Mouse (Mus musculus): ENCODE measurements at regions not wholly inside any gene's neighbourhood (a gene's known extent, or its start where the extent isn't known, plus 50 kb on each side); places are given as distances from the start of the nearest gene placed in this dataset.

GRCm38 (mm10) chr9:74021339-74021738 lies 52.6 kb upstream of the Unc13c start:
- no peak for DNase-seq (ENCODE audit: low read depth, low spot score)

DNA sequence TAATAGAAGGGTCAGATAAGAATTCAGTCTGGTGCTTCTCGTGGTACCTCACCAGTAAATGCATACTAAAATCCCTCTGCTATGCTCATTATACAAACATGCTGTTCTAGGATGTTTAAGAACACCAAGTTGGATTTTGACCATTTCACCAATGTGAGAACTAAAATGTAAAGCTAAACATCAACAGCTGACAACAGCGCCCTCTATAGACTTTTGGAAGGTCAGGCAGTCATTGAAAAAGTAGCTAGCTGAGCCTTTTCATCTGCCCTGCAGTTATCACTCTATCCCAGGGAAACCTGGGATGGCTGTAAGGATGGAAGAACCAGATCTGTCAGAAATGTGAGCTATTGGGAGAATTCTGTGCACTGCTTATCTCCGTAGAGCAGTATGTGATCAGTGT lies 55.2 kb upstream of the Unc13c start:
- DNase-seq (ENCODE audit: low read depth, low spot score) = no peak

GRCm38 (mm10) chr9:74026131-74026530 lies 57.4 kb upstream of the Unc13c start:
- no peak for DNase-seq (ENCODE audit: low read depth, low spot score)

DNA sequence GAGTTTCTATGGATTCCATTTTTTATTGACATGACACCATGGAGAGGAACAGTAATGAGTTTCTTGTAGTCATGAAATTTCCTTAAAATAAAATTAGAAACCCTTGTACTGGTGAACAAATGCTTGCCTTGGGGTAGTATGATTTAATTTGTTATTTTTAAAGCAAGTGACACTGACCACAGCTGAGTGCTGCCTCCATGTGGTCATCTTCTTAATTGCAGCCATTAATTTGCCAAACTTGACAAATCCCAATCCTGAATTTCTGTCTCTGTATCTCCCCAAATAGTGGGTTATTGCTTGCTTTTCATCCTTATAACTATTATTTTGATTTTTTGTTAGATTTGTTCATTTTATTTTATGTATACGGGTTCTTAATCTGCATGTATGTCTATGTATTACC lies 59.7 kb upstream of the Unc13c start:
- DNase-seq (ENCODE audit: low read depth, low spot score) = no peak

- peak; percentile 3 for DNase-seq (ENCODE audit: low read depth, low spot score)
Measured at GRCm38 (mm10) chr9:74045936-74046335, 64.2 kb upstream of the Wdr72 start.

- no peak for DNase-seq (ENCODE audit: low read depth, low spot score)
Measured at GRCm38 (mm10) chr9:74049776-74050175, 60.4 kb upstream of the Wdr72 start.

DNA sequence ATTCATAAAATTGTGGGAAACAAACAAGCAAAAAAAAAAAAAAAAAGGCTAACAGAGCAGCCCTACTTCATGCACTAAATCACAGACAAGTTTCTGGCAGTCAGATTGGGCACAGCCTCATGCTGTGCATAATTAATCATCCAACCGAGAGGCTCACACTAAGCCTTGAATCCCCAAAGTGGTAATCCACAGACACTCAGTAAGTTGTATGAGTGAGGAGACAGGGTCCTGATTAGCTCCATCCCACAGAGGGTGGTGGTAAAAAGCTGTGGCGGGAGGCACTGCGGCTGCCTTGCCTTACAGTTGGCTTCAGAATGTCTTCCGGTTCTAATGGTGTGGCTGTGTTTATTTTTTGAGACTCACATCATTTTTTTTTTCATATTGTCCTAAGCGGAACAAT lies 53.4 kb upstream of the Wdr72 start:
- DNase-seq (ENCODE audit: low read depth, low spot score) = no peak

DNA sequence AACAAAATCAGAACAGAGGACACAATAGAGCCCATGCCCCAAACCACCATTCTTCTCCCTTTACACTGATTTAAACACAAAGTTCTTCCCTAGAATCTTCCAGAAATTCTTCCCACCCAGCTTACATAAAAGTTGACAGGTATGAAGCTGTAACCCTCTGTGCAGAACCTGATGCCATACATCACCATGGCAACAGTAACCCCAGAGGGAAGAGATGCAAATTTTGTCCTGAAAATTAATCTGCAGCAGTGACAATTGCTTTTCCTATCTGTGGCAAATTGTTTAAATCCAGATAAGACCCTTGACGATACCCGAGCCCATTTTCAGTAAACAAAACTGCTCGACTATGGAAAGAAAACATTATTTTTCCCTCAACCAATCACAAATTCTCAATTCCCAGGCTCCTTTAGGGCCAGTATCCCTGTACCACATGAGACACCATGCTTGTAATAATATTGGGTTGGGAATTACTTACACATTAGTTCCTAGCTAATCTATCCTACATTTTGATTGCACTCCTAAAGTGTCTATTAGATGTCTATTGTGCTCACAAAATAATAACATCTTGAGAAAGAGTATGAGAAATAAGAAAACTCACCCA lies 52.6 kb upstream of the Wdr72 start:
- DNase-seq (ENCODE audit: low read depth, low spot score) = no peak

- no peak for DNase-seq (ENCODE audit: low read depth, low spot score)
Measured at GRCm38 (mm10) chr9:74058269-74058871, 51.8 kb upstream of the Wdr72 start.

Data from skeletal muscle tissue, adult 2 months (tissue).